Mouse (Mus musculus): Measurements from ENCODE around the gene Rnaseh1.

GRCm38 (mm10) chr12:28666734-28667133, 17.3 kb downstream of the Rnaseh1 start:
- TF ChIP-seq TAL1 (conservative IDR thresholded peaks at IDR 0.05; ENCODE audit: low read depth, low read length) (no peak), CTCF (IDR thresholded peaks at IDR 0.05; ENCODE audit: low read depth, low read length) (no peak), GATA1 (IDR thresholded peaks at IDR 0.05; ENCODE audit: borderline replicate concordance, low read length) (no peak), POLR2AphosphoS5 (IDR thresholded peaks at IDR 0.05; ENCODE audit: insufficient replicate concordance, low read depth, low read length) (no peak)

Data from G1E (cell line).